In the genomic region with DNA sequence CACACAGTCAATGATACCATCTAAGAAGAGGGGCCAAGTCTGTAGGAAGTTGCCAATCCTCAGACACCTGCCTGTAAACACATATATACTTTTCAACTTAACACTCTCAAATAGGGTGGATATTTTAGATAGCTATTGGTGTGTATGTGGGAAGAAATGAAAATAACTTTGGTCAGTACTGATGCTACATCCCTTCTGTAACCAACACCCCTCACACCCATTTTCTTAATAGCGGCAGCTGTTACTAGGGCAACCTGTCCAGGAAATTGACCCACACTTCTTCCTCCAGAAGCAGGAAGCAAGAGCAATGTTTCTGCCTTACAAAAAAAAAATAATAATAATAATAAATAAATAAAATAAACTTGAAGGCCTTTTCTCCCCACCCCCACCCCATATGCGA, we compare ENCODE assay signal across 7 mouse cellular contexts. TPM values are rescaled to one million over a fixed set of nuclear protein-coding genes. Genes with fewer than 3 reads are reported as not detected.
A peak's percentile ranks its signal among the peaks of the same experiment; 100 is the strongest.
DNase-seq lines count a peak whose midpoint lies in the region; ATAC-seq and TF ChIP-seq lines count a peak whose summit lies in the region.

No protein-coding gene starts in this region.

- H3K27ac ChIP-seq in lung, postnatal 0 days (ENCODE audit: low read length), result peak overlapping the region; percentile 98; the same call in 1 of the 2 replicates
- H3K27ac ChIP-seq in forebrain, embryonic 12.5 days, result 0 out of 2 replicates have a peak overlapping the region, but pooled peaks have one; percentile 97
- no peak overlapping the region for H3K27ac ChIP-seq in limb, embryonic 14.5 days (replicated peaks; ENCODE audit: low read depth, low read length)
- peak overlapping the region; percentile 95; the same call in 1 of the 2 replicates for H3K27ac ChIP-seq in stomach, embryonic 15.5 days

- peak; percentile 11 for DNase-seq in lung, postnatal 0 days (ENCODE audit: low spot score)
- no peak for DNase-seq in lung, postnatal 10 days
- no peak for DNase-seq in limb, embryonic 14.5 days (ENCODE audit: low spot score)
- no peak for DNase-seq in c-Kit-positive CD71-positive TER-119-positive erythroid progenitor cells, embryonic 14.5 days (ENCODE audit: low spot score)
- DNase-seq in urinary bladder, adult 2 months (ENCODE audit: low spot score), result no peak

- H3K9ac ChIP-seq in lung, postnatal 0 days (replicated peaks; ENCODE audit: low read depth), result no peak overlapping the region
- peak overlapping the region; percentile 90 for H3K9ac ChIP-seq in forebrain, embryonic 12.5 days
- H3K9ac ChIP-seq in limb, embryonic 14.5 days (ENCODE audit: low read depth, low read length, severe bottlenecking), result peak overlapping the region; percentile 84
- peak overlapping the region; percentile 77; the same call in 1 of the 2 replicates for H3K9ac ChIP-seq in stomach, embryonic 15.5 days

- no peaks in the 10 kb centered on the region for H3K9me3 ChIP-seq in lung, postnatal 0 days (ENCODE audit: low read length)
- H3K9me3 ChIP-seq in forebrain, embryonic 12.5 days, result no peaks in the 10 kb centered on the region
- no peaks in the 10 kb centered on the region for H3K9me3 ChIP-seq in limb, embryonic 14.5 days (ENCODE audit: control insufficient read depth, low read length)
- H3K9me3 ChIP-seq in stomach, embryonic 15.5 days, result no peaks in the 10 kb centered on the region

- peak overlapping the region; percentile 65 for H3K4me3 ChIP-seq in lung, postnatal 0 days (ENCODE audit: low read depth, low read length)
- H3K4me3 ChIP-seq in forebrain, embryonic 12.5 days (replicated peaks), result peak overlapping the region; percentile 82
- peak overlapping the region; percentile 65 for H3K4me3 ChIP-seq in limb, embryonic 14.5 days (replicated peaks; ENCODE audit: low read length)
- H3K4me3 ChIP-seq in stomach, embryonic 15.5 days (replicated peaks), result peak overlapping the region; percentile 70

- TF ChIP-seq POLR2A in limb, embryonic 14.5 days (IDR thresholded peaks at IDR 0.05; ENCODE audit: borderline replicate concordance, extremely low read depth, insufficient read depth, insufficient read length), result no peak

- no peak for TF ChIP-seq EP300 in lung, postnatal 0 days (IDR thresholded peaks at IDR 0.05)

- no peaks in the 10 kb centered on the region for H3K27me3 ChIP-seq in lung, postnatal 0 days (replicated peaks; ENCODE audit: insufficient read depth, low read length)
- no peaks in the 10 kb centered on the region for H3K27me3 ChIP-seq in forebrain, embryonic 12.5 days
- H3K27me3 ChIP-seq in limb, embryonic 14.5 days (ENCODE audit: control insufficient read depth, insufficient read depth, low read length), result no peaks in the 10 kb centered on the region
- no peaks in the 10 kb centered on the region for H3K27me3 ChIP-seq in stomach, embryonic 15.5 days (replicated peaks)

- 26% methylated on average over 2 of the region's 2 CpGs for WGBS in lung, postnatal 0 days
- 23% methylated on average over 2 of the region's 2 CpGs for WGBS in forebrain, embryonic 12.5 days
- 21% methylated on average over 2 of the region's 2 CpGs for WGBS in limb, embryonic 14.5 days
- 15% methylated on average over 2 of the region's 2 CpGs for WGBS in stomach, embryonic 15.5 days

- no peak for TF ChIP-seq CTCF in lung, postnatal 0 days (IDR thresholded peaks at IDR 0.05)

- no peaks in the 10 kb centered on the region for H3K36me3 ChIP-seq in lung, postnatal 0 days (ENCODE audit: insufficient read depth, low read length)
- peaks cover 10% of the 10 kb centered on the region; the same call in 1 of the 2 replicates for H3K36me3 ChIP-seq in forebrain, embryonic 12.5 days (replicated peaks)
- 0 out of 2 replicates have a peak, but pooled peaks cover 2% of the 10 kb centered on the region for H3K36me3 ChIP-seq in limb, embryonic 14.5 days (ENCODE audit: control insufficient read depth, insufficient read depth, low read length)
- no peaks in the 10 kb centered on the region for H3K36me3 ChIP-seq in stomach, embryonic 15.5 days

- no peak for ATAC-seq in lung, postnatal 0 days
- no peak for ATAC-seq in forebrain, embryonic 12.5 days (ENCODE audit: low FRiP score)
- ATAC-seq in limb, embryonic 14.5 days (ENCODE audit: low FRiP score, low read depth), result no peak
- no peak for ATAC-seq in stomach, embryonic 15.5 days (ENCODE audit: insufficient read depth, low FRiP score, low read depth)

- H3K4me2 ChIP-seq in lung, postnatal 0 days (replicated peaks; ENCODE audit: low read depth, low read length), result peak overlapping the region; percentile 92
- peak overlapping the region; percentile 96 for H3K4me2 ChIP-seq in forebrain, embryonic 12.5 days
- H3K4me2 ChIP-seq in limb, embryonic 14.5 days (replicated peaks; ENCODE audit: low read depth, low read length, severe bottlenecking), result peak overlapping the region; percentile 92
- H3K4me2 ChIP-seq in stomach, embryonic 15.5 days, result peak overlapping the region; percentile 91

- peaks cover 25% of the 10 kb centered on the region; the same call in 1 of the 2 replicates for H3K4me1 ChIP-seq in lung, postnatal 0 days (ENCODE audit: insufficient read depth, low read depth, low read length)
- H3K4me1 ChIP-seq in forebrain, embryonic 12.5 days, result peaks cover 32% of the 10 kb centered on the region
- H3K4me1 ChIP-seq in limb, embryonic 14.5 days (ENCODE audit: control insufficient read depth, insufficient read depth, low read length), result peaks cover 12% of the 10 kb centered on the region
- H3K4me1 ChIP-seq in stomach, embryonic 15.5 days, result peaks cover 21% of the 10 kb centered on the region

RNA-seq across cellular contexts. Expression of a gene that starts 1.1 kb away (rescaled TPM):
- 10.6 and 13.9 TPM in 2 replicates for polyA plus RNA-seq in lung, postnatal 0 days (2015; fragmentation: Nextera tagmentation; extraction: Ambion mirVana)
- polyA plus RNA-seq in forebrain, embryonic 12.5 days (2016; fragmentation: Nextera tagmentation; extraction: Ambion mirVana), result 42.8 and 45.1 TPM in 2 replicates
- polyA plus RNA-seq in limb, embryonic 14.5 days (2012; rRNA removed), result 52.8 and 55.9 TPM in 2 replicates
- 26.0 and 32.5 TPM in 2 replicates for polyA plus RNA-seq in limb, embryonic 14.5 days (2014; fragmentation: Nextera tagmentation; extraction: Ambion mirVana)
- polyA plus RNA-seq in stomach, embryonic 15.5 days (2015; fragmentation: Nextera tagmentation; extraction: Ambion mirVana), result 27.0 and 29.2 TPM in 2 replicates
- polyA plus RNA-seq in urinary bladder, adult 2 months (2012; rRNA removed), result 24.8 and 26.4 TPM in 2 replicates

RNA-seq across cellular contexts. Expression of a gene that starts 33.3 kb away (rescaled TPM):
- 30.0 and 35.8 TPM in 2 replicates for polyA plus RNA-seq in lung, postnatal 0 days (2015; fragmentation: Nextera tagmentation; extraction: Ambion mirVana)
- polyA plus RNA-seq in forebrain, embryonic 12.5 days (2016; fragmentation: Nextera tagmentation; extraction: Ambion mirVana), result 1.6 and 2.2 TPM in 2 replicates
- polyA plus RNA-seq in limb, embryonic 14.5 days (2012; rRNA removed), result 15.5 and 16.0 TPM in 2 replicates
- 4.8 and 4.9 TPM in 2 replicates for polyA plus RNA-seq in limb, embryonic 14.5 days (2014; fragmentation: Nextera tagmentation; extraction: Ambion mirVana)
- polyA plus RNA-seq in stomach, embryonic 15.5 days (2015; fragmentation: Nextera tagmentation; extraction: Ambion mirVana), result 5.3 and 5.7 TPM in 2 replicates
- 25.3 and 26.4 TPM in 2 replicates for polyA plus RNA-seq in urinary bladder, adult 2 months (2012; rRNA removed)

RNA-seq across cellular contexts. Expression of a gene that starts 42.6 kb away (rescaled TPM):
- 16.0 and 18.0 TPM in 2 replicates for polyA plus RNA-seq in lung, postnatal 0 days (2015; fragmentation: Nextera tagmentation; extraction: Ambion mirVana)
- polyA plus RNA-seq in forebrain, embryonic 12.5 days (2016; fragmentation: Nextera tagmentation; extraction: Ambion mirVana), result 14.7 and 18.3 TPM in 2 replicates
- 64.7 and 92.1 TPM in 2 replicates for polyA plus RNA-seq in limb, embryonic 14.5 days (2012; rRNA removed)
- 30.5 and 34.7 TPM in 2 replicates for polyA plus RNA-seq in limb, embryonic 14.5 days (2014; fragmentation: Nextera tagmentation; extraction: Ambion mirVana)
- polyA plus RNA-seq in stomach, embryonic 15.5 days (2015; fragmentation: Nextera tagmentation; extraction: Ambion mirVana), result 14.5 and 16.1 TPM in 2 replicates
- polyA plus RNA-seq in urinary bladder, adult 2 months (2012; rRNA removed), result 9.2 and 11.0 TPM in 2 replicates

RNA-seq across cellular contexts. Expression of a gene that starts 43.6 kb away (rescaled TPM):
- 58.4 and 65.8 TPM in 2 replicates for polyA plus RNA-seq in lung, postnatal 0 days (2015; fragmentation: Nextera tagmentation; extraction: Ambion mirVana)
- polyA plus RNA-seq in forebrain, embryonic 12.5 days (2016; fragmentation: Nextera tagmentation; extraction: Ambion mirVana), result 351 and 352 TPM in 2 replicates
- polyA plus RNA-seq in limb, embryonic 14.5 days (2012; rRNA removed), result 117 and 137 TPM in 2 replicates
- 169 and 186 TPM in 2 replicates for polyA plus RNA-seq in limb, embryonic 14.5 days (2014; fragmentation: Nextera tagmentation; extraction: Ambion mirVana)
- 151 and 168 TPM in 2 replicates for polyA plus RNA-seq in stomach, embryonic 15.5 days (2015; fragmentation: Nextera tagmentation; extraction: Ambion mirVana)
- 44.4 and 48.2 TPM in 2 replicates for polyA plus RNA-seq in urinary bladder, adult 2 months (2012; rRNA removed)

RNA-seq across cellular contexts. Expression of a gene that starts 58.5 kb away (rescaled TPM):
- polyA plus RNA-seq in lung, postnatal 0 days (2015; fragmentation: Nextera tagmentation; extraction: Ambion mirVana), result 97.9 and 101 TPM in 2 replicates
- polyA plus RNA-seq in forebrain, embryonic 12.5 days (2016; fragmentation: Nextera tagmentation; extraction: Ambion mirVana), result 71.7 and 73.2 TPM in 2 replicates
- 54.8 and 57.8 TPM in 2 replicates for polyA plus RNA-seq in limb, embryonic 14.5 days (2012; rRNA removed)
- 87.6 and 91.3 TPM in 2 replicates for polyA plus RNA-seq in limb, embryonic 14.5 days (2014; fragmentation: Nextera tagmentation; extraction: Ambion mirVana)
- polyA plus RNA-seq in stomach, embryonic 15.5 days (2015; fragmentation: Nextera tagmentation; extraction: Ambion mirVana), result 71.6 and 78.5 TPM in 2 replicates
- polyA plus RNA-seq in urinary bladder, adult 2 months (2012; rRNA removed), result 88.2 and 107 TPM in 2 replicates
